Mouse (Mus musculus) left cerebral cortex, adult 11 months (tissue): Measurements from ENCODE around the gene Blvra.

Experiments
- DNase-seq: peaks from one replicate; pipeline ENCODE4 v3.0.0; 2022; ENCODE audit warnings: low spot score

The Blvra gene

GRCm38 (mm10) chr2:127136979-127137378, 66.5 kb downstream of the Blvra start:
- DNase-seq: no peak

- DNase-seq: no peak
Measured at GRCm38 (mm10) chr2:127137838-127138420, 67.5 kb downstream of the Blvra start.

- DNase-seq: no peak
Measured at GRCm38 (mm10) chr2:127138449-127138848, 68.0 kb downstream of the Blvra start.

- DNase-seq: no peak
Measured at GRCm38 (mm10) chr2:127139094-127139493, 68.6 kb downstream of the Blvra start.

GRCm38 (mm10) chr2:127139605-127140004, 69.1 kb downstream of the Blvra start:
- no peak for DNase-seq

GRCm38 (mm10) chr2:127140011-127140410, 69.5 kb downstream of the Blvra start:
- no peak for DNase-seq

GRCm38 (mm10) chr2:127142031-127142430, 71.6 kb downstream of the Blvra start:
- DNase-seq: no peak

- no peak for DNase-seq
Measured at GRCm38 (mm10) chr2:127142577-127143157, 72.2 kb downstream of the Blvra start.

- no peak for DNase-seq
Measured at GRCm38 (mm10) chr2:127143158-127144063, 72.9 kb downstream of the Blvra start, which contains the start of gene Itpripl1. Gene Itpripl1, minus strand, starts transcription at chr2:127143442.

- DNase-seq: no peak
Measured at GRCm38 (mm10) chr2:127145699-127146098, 75.2 kb downstream of the Blvra start.
